Mouse (Mus musculus): ENCODE measurements around the gene Gng7. TPM values are rescaled to one million over a fixed set of nuclear protein-coding genes. Genes with fewer than 3 reads are reported as not detected.

Gng7 gene
- polyA plus RNA-seq, 1 experiment from 2014 or later = 10.9 TPM

GRCm38 (mm10) chr10:80913364-80914011 lies 101.3 kb downstream of the Gng7 start:
- 93% methylated on average over 8 of the region's 8 CpGs for WGBS
- Histone ChIP-seq H3K9ac (replicated peaks) (0 out of 2 replicates have a peak overlapping the region, but pooled peaks have one; percentile 23), H3K27ac (no peak overlapping the region), H3K9me3 (no peaks in the 10 kb centered on the region), H3K4me2 (replicated peaks) (no peak overlapping the region), H3K27me3 (no peaks in the 10 kb centered on the region), H3K4me3 (replicated peaks) (no peak overlapping the region), H3K36me3 (peaks cover 68% of the 10 kb centered on the region), H3K4me1 (replicated peaks) (peaks cover 29% of the 10 kb centered on the region)
- ATAC-seq = no peak

GRCm38 (mm10) chr10:80911891-80912290 lies 102.9 kb downstream of the Gng7 start:
- Histone ChIP-seq H3K9me3 (no peaks in the 10 kb centered on the region), H3K4me1 (replicated peaks) (peaks cover 20% of the 10 kb centered on the region), H3K4me2 (replicated peaks) (no peak overlapping the region), H3K9ac (replicated peaks) (no peak overlapping the region), H3K4me3 (replicated peaks) (no peak overlapping the region), H3K27me3 (no peaks in the 10 kb centered on the region), H3K27ac (no peak overlapping the region), H3K36me3 (peaks cover 83% of the 10 kb centered on the region)
- ATAC-seq = no peak

GRCm38 (mm10) chr10:80911354-80911753 lies 103.4 kb downstream of the Gng7 start:
- Histone ChIP-seq H3K9me3 (no peaks in the 10 kb centered on the region), H3K9ac (replicated peaks) (no peak overlapping the region), H3K27me3 (no peaks in the 10 kb centered on the region), H3K27ac (no peak overlapping the region), H3K4me1 (replicated peaks) (peaks cover 15% of the 10 kb centered on the region), H3K36me3 (peaks cover 86% of the 10 kb centered on the region), H3K4me3 (replicated peaks) (no peak overlapping the region), H3K4me2 (replicated peaks) (no peak overlapping the region)
- 95% methylated on average over 4 of the region's 4 CpGs for WGBS
- ATAC-seq = no peak

DNA sequence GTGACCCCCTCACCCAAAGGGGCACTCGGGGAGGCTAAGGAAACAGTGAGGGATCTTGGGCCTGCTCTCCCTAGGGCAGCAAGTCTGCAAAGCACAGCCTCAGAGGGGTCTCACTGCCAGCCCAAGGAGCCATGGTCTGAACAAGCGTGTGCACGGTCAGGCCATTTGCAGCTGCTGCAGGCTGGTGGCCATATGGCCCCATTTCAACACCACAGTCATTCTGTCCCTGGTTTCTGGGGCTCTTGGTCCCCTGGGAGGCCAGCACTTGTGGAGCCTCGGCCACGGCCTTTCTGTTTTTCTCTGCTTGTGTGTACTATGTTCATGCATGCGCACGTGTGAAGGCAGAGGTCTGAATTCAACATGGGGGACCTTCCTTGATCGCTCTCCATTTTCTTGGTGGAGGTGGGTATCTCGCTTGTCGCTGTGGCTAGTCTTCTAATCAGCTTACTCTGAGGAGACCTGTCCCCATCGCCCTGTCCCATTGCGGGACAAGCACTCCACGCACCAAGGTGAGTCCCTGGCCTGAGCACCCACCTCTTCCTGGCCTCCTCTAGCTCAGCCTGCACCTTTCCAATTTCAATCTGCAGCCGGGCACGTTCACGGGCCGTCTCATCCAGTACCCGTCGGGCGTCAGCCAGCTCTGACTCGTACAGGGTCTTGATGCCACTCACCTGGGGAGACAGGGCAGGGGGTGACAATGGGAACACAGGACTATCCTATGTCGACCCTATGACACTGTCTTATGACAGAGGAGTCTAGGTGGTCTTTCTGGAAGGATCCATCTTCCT lies 105.2 kb downstream of the Gng7 start:
- Histone ChIP-seq H3K4me3 (replicated peaks) (no peak overlapping the region), H3K27me3 (no peaks in the 10 kb centered on the region), H3K36me3 (peaks cover 93% of the 10 kb centered on the region), H3K9ac (replicated peaks) (no peak overlapping the region), H3K9me3 (no peaks in the 10 kb centered on the region), H3K4me1 (replicated peaks) (no peaks in the 10 kb centered on the region), H3K27ac (no peak overlapping the region), H3K4me2 (replicated peaks) (no peak overlapping the region)
- WGBS = 96% methylated on average over 22 of the region's 22 CpGs
- no peak for ATAC-seq

DNA sequence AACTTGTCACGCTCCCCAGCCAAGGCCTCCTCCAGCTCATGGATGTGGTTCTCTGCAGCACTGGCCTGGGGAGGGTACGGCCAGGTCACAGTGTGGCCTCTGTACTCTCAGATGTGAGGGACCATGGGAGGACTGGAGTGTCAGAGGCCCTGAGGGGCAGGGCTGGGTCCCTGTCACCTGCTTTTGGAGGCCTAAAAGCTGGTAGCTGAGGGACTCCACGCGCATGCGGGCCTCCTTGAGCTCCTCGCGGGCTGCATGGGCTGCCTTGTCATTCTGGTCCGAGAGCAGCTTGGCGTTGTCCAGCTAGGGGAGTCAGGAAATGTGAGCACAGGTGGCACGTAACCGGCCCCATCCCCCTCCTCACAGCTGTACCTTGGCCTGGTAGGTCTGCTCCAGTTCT lies 110.0 kb downstream of the Gng7 start:
- 90% methylated on average over 11 of the region's 11 CpGs for WGBS
- peaks cover 77% of the 10 kb centered on the region for H3K36me3 ChIP-seq
- no peak overlapping the region for H3K27ac ChIP-seq
- H3K9ac ChIP-seq (replicated peaks) = 0 out of 2 replicates have a peak overlapping the region, but pooled peaks have one; percentile 32
- H3K4me1 ChIP-seq (replicated peaks) = peaks cover 3% of the 10 kb centered on the region
- no peaks in the 10 kb centered on the region for H3K9me3 ChIP-seq
- ATAC-seq = no peak
- H3K4me2 ChIP-seq (replicated peaks) = no peak overlapping the region
- H3K27me3 ChIP-seq = no peaks in the 10 kb centered on the region
- no peak overlapping the region for H3K4me3 ChIP-seq (replicated peaks)

GRCm38 (mm10) chr10:80904004-80904693 lies 110.6 kb downstream of the Gng7 start:
- H3K9ac ChIP-seq (replicated peaks) = no peak overlapping the region
- no peak for ATAC-seq
- H3K27ac ChIP-seq = no peak overlapping the region
- WGBS = 89% methylated on average over 28 of the region's 28 CpGs
- peaks cover 76% of the 10 kb centered on the region for H3K36me3 ChIP-seq
- H3K9me3 ChIP-seq = no peaks in the 10 kb centered on the region
- no peaks in the 10 kb centered on the region for H3K27me3 ChIP-seq
- H3K4me1 ChIP-seq (replicated peaks) = peaks cover 9% of the 10 kb centered on the region
- H3K4me2 ChIP-seq (replicated peaks) = no peak overlapping the region
- H3K4me3 ChIP-seq (replicated peaks) = no peak overlapping the region

DNA sequence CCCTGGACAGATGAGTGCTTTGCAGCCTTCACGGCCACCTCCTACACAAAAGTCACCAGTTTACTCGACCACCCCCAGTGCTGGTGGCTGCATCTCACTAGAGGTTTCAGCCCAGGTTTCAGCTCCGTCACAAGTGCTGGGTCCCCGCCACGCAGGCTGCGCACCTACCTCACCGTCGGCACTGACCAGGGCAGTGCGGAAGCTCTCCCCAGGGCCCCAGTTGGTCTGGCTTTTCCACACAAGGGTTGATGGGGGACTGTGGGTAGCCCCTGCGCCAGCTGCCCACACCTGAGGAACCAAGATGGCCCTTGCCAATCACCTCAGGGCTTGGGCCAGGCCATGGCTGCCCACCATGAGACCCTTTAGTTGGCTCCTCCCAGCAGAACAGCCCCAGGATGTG lies 111.5 kb downstream of the Gng7 start:
- 90% methylated on average over 10 of the region's 10 CpGs for WGBS
- Histone ChIP-seq H3K4me3 (replicated peaks) (no peak overlapping the region), H3K4me2 (replicated peaks) (no peak overlapping the region), H3K27me3 (no peaks in the 10 kb centered on the region), H3K9me3 (no peaks in the 10 kb centered on the region), H3K36me3 (peaks cover 76% of the 10 kb centered on the region), H3K27ac (no peak overlapping the region), H3K9ac (replicated peaks) (no peak overlapping the region), H3K4me1 (replicated peaks) (peaks cover 13% of the 10 kb centered on the region)
- no peak for ATAC-seq

GRCm38 (mm10) chr10:80902273-80902940 lies 112.3 kb downstream of the Gng7 start:
- ATAC-seq = no peak
- Histone ChIP-seq H3K4me1 (replicated peaks) (peaks cover 19% of the 10 kb centered on the region), H3K4me3 (replicated peaks) (no peak overlapping the region), H3K4me2 (replicated peaks) (no peak overlapping the region), H3K27me3 (no peaks in the 10 kb centered on the region), H3K36me3 (peaks cover 74% of the 10 kb centered on the region), H3K27ac (no peak overlapping the region), H3K9me3 (no peaks in the 10 kb centered on the region), H3K9ac (replicated peaks) (no peak overlapping the region)
- WGBS = 94% methylated on average over 9 of the region's 9 CpGs

DNA sequence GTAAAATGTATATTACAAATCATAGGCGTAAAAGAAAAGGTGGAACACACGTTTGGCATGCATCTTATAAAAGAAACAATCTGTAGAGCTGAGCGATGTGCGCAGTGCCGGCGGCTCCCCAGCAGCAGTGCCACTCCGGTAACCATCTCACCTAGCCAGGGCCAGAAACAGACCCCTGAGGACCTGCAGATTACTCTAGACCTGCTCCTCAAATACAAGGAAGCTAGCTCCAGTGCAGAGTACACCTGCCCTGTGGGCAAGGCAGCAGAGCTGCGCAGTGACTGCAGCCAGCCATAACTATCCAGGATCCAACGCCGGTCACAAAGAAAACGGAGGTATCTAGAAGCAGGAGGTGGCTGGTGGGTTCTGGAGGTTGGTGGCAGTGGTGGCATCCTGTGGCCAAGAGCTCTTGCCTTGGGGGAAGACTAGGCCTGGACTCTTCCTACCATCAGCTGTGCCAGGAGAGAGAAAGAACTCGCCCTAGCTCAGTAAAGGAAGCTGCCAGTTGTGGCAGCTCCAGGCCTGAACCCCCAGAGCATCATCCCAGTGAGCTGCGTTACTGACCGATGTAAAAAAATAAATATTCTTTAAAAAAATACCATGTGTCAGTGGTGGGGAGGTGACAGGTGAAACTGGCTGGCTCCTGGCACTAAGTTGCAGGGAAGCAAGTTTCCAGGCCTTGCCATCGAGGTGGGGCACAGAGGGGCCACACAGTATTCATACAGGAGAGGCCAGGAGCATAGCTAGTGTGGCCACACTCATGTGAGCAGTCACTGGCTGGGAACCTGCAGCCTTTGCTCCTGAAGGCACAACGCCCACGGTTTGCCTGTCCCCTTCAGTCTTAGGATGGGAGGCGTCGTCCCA lies 113.1 kb downstream of the Gng7 start:
- H3K27me3 ChIP-seq = no peaks in the 10 kb centered on the region
- 89% methylated on average over 19 of the region's 19 CpGs for WGBS
- peaks cover 70% of the 10 kb centered on the region for H3K36me3 ChIP-seq
- peak overlapping the region; percentile 90 for H3K4me3 ChIP-seq (replicated peaks)
- 0 out of 2 replicates have a peak overlapping the region, but pooled peaks have one; percentile 2 for H3K9ac ChIP-seq (replicated peaks)
- H3K27ac ChIP-seq = peak overlapping the region; percentile 54
- no peaks in the 10 kb centered on the region for H3K9me3 ChIP-seq
- peaks cover 19% of the 10 kb centered on the region for H3K4me1 ChIP-seq (replicated peaks)
- no peak for ATAC-seq
- H3K4me2 ChIP-seq (replicated peaks) = peak overlapping the region; percentile 35

GRCm38 (mm10) chr10:80900318-80901247 lies 114.2 kb downstream of the Gng7 start, which contains the start of gene Timm13:
Timm13 (minus strand) TSS chr10:80900969.
- H3K36me3 ChIP-seq = peaks cover 59% of the 10 kb centered on the region
- no peaks in the 10 kb centered on the region for H3K9me3 ChIP-seq
- under 1% methylated on average over 72 of the region's 72 CpGs for WGBS

More at GRCm38 (mm10) chr10:80900318-80901247, 114.2 kb downstream of the Gng7 start, which contains the start of gene Timm13:
- Histone ChIP-seq H3K27ac (peak within 1 kb of the TSS; percentile 89), H3K4me3 (replicated peaks) (peak within 1 kb of the TSS; percentile 90), H3K27me3 (no peaks in the 10 kb centered on the region), H3K4me2 (replicated peaks) (peak within 1 kb of the TSS; percentile 78), H3K9ac (replicated peaks) (peak within 1 kb of the TSS; percentile 89), H3K4me1 (replicated peaks) (peaks cover 19% of the 10 kb centered on the region)
- ATAC-seq = peak; percentile 94
